Mouse (Mus musculus): Measurements from ENCODE around the gene Ugt1a5. TPM values are rescaled to one million over a fixed set of nuclear protein-coding genes. Genes with fewer than 3 reads are reported as not detected.
"Not testable (repeated sequence)": the region's sequence is repeated elsewhere in the genome, so short reads cannot be mapped to it uniquely, and the experiment has no call there.

Gene Ugt1a5
- polyA plus RNA-seq (2016; fragmentation: Nextera tagmentation; extraction: Ambion mirVana) = not detected in 2 replicates

GRCm38 (mm10) chr1:88165711-88166110 lies at the start of gene Ugt1a5:
Ugt1a5 (plus strand) TSS chr1:88166012.
- Histone ChIP-seq H3K4me1 (no peaks in the 10 kb centered on the region), H3K36me3 (no peaks in the 10 kb centered on the region), H3K9me3 (no peaks in the 10 kb centered on the region), H3K27ac (no peak within 1 kb of the TSS), H3K4me3 (no peak within 1 kb of the TSS), H3K9ac (no peak within 1 kb of the TSS), H3K27me3 (no peaks in the 10 kb centered on the region), H3K4me2 (replicated peaks) (no peak within 1 kb of the TSS)
- ATAC-seq (ENCODE audit: insufficient number of reproducible peaks, insufficient read depth, low FRiP score, low TSS enrichment) = no peak
- 77% methylated on average over 5 of the region's 5 CpGs for WGBS

- ATAC-seq (ENCODE audit: insufficient number of reproducible peaks, insufficient read depth, low FRiP score, low TSS enrichment); H3K27me3 ChIP-seq; H3K36me3 ChIP-seq; H3K9ac ChIP-seq; H3K4me2 ChIP-seq (replicated peaks); H3K9me3 ChIP-seq; H3K27ac ChIP-seq; H3K4me3 ChIP-seq; H3K4me1 ChIP-seq: not testable (repeated sequence)
- 10% methylated on average over 4 of the region's 4 CpGs for WGBS
These were observed 45.3 kb upstream of the Ugt1a5 start for GRCm38 (mm10) chr1:88120550-88120949.

GRCm38 (mm10) chr1:88121521-88121920 lies 44.3 kb upstream of the Ugt1a5 start:
- H3K27me3 ChIP-seq; ATAC-seq (ENCODE audit: insufficient number of reproducible peaks, insufficient read depth, low FRiP score, low TSS enrichment); H3K9ac ChIP-seq; H3K9me3 ChIP-seq; H3K36me3 ChIP-seq; H3K4me3 ChIP-seq; H3K4me1 ChIP-seq; H3K4me2 ChIP-seq (replicated peaks); H3K27ac ChIP-seq: not testable (repeated sequence)
- no CpG with 5 or more reads among the region's 1 CpGs for WGBS

DNA sequence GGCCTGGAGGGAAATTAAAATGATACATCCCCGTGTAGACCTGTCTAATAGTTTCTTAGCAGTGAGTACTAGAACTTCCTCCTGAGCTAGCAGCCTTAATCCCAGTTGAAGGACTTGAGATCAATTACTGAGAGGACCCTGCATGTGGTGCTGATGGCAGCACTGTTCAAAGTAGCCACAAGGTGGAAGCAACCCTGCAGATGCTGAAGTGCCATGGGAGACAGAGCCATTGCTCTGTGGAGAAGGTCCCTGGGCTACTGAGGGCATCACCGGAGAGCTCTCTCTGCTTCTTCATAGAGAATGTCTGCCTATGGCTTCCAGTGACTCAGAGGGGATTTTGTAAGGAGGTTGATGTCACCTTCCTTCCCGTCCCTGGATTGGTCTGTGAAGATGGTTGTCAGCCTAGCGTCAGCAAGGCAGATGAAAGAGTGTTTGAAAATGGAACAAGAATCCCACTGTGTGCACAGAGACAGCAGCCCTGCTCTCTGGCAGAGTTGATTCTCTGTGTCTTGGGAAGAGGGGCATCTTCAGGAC lies 39.9 kb upstream of the Ugt1a5 start:
- 71% methylated on average over 4 of the region's 4 CpGs for WGBS
- not testable (repeated sequence) for H3K9me3 ChIP-seq; H3K9ac ChIP-seq; ATAC-seq (ENCODE audit: insufficient number of reproducible peaks, insufficient read depth, low FRiP score, low TSS enrichment); H3K27ac ChIP-seq; H3K4me2 ChIP-seq (replicated peaks); H3K27me3 ChIP-seq; H3K4me1 ChIP-seq; H3K4me3 ChIP-seq; H3K36me3 ChIP-seq

DNA sequence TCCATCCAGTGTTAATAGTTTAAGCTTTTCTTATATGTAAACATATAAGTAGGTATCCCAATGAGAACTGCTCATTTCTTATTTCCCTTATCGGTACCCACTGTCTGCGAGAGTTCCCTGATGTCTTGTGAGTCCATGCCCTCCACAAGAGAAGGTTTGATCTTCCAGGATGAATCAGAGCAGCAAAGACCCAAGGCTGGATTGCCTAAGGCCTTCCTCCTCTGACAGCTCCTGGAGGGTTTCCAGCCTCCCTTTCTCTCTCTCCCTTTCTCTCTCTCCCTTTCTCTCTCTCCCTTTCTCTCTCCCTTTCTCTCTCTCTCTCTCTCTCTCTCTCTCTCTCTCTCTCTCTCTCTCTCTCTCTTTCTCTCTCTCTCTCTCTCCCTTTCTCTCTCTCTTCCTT lies 36.7 kb upstream of the Ugt1a5 start:
- WGBS = 83% methylated on average over 2 of the region's 2 CpGs
- H3K4me3 ChIP-seq; H3K4me1 ChIP-seq; H3K4me2 ChIP-seq (replicated peaks); H3K9ac ChIP-seq; H3K27ac ChIP-seq; H3K36me3 ChIP-seq; H3K27me3 ChIP-seq; H3K9me3 ChIP-seq; ATAC-seq (ENCODE audit: insufficient number of reproducible peaks, insufficient read depth, low FRiP score, low TSS enrichment): not testable (repeated sequence)

DNA sequence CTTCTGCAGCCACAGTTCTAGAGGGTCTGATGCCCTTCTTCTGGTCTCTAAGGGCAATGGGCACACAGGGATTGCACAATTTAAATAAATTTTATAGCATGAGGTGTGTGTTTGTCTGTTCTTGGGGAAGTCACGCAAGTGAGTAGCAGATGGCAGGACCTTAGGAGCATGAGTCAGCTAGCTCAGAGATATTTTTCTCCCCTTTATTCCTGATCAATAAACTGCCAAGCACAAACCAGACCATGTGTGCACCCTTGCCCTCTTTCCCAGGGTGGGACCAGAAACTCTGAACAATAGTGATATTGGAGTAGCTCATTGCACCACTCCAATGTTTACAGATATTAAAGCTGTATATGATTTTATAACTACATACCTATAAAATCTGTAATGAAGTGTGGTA lies 35.6 kb upstream of the Ugt1a5 start:
- H3K36me3 ChIP-seq; H3K4me2 ChIP-seq (replicated peaks); H3K4me3 ChIP-seq; ATAC-seq (ENCODE audit: insufficient number of reproducible peaks, insufficient read depth, low FRiP score, low TSS enrichment); H3K4me1 ChIP-seq; H3K9ac ChIP-seq; H3K27ac ChIP-seq; H3K27me3 ChIP-seq; H3K9me3 ChIP-seq: not testable (repeated sequence)
- 83% methylated on average over 1 of the region's 1 CpGs for WGBS

DNA sequence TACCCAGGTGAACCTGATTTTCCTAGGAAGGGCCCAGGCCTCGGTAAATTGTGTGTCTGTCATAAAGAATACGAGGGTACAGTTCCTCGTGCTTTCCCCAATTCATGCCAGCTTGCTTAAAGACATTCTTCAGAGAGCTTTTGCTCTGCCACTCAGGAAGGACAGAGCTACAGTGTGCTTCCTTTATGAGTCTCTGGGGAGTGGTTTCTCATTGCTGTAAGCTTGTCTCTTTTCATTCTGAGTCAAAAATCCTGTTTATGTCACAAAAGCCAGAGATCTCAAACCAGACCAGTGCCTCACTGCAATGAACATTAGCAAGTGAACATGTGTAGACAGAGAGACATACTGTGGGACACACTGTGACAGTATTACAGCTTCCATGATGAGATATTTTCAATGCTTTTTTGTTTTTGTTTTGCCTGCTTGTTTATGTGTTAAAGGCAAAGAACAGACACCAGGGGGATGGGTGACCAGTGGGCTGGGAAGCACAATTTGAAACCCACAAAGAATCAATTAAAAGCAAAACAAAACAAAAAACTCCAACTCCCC lies 31.8 kb upstream of the Ugt1a5 start:
- ATAC-seq (ENCODE audit: insufficient number of reproducible peaks, insufficient read depth, low FRiP score, low TSS enrichment) = no peak
- peak overlapping the region; percentile 38 for H3K27ac ChIP-seq
- 48% methylated on average over 3 of the region's 3 CpGs for WGBS
- H3K9me3 ChIP-seq = no peaks in the 10 kb centered on the region
- no peak overlapping the region for H3K4me3 ChIP-seq
- no peak overlapping the region for H3K4me2 ChIP-seq (replicated peaks)
- peaks cover 7% of the 10 kb centered on the region; the same call in 1 of the 2 replicates for H3K4me1 ChIP-seq
- H3K9ac ChIP-seq = no peak overlapping the region
- no peaks in the 10 kb centered on the region for H3K27me3 ChIP-seq
- no peaks in the 10 kb centered on the region for H3K36me3 ChIP-seq

DNA sequence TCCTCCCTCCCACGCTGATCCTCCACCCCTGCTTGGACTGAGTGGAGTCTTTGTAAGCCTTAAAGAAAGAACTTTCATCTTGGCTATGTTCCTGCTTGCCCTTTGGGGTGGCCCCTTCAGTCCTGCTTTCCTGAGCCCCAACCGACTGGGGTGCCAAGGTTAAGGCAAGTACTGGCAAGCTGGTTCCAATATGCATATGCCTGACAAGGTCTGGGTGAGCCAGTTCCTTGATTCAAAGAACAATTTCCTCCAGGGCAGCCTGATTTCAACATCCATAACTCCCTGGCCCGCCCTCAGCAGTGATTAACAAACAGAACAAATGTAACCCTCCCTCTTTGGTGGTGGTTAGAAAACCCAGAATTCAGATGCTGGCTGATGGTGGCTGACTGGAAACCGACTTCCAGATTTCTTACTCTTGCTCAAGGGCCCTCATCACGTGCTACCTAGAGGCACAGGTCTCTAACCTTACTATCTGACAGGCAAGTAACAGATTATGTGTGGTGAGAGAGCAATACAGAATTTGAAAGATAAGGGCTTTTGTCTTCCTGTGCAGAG lies 31.3 kb upstream of the Ugt1a5 start, which contains the start of gene Ugt1a6a:
TSS of gene Ugt1a6a (plus strand) at position 353 of the 555 bp plus-strand sequence.
- not testable (repeated sequence) for H3K36me3 ChIP-seq; H3K27me3 ChIP-seq; H3K9ac ChIP-seq; H3K9me3 ChIP-seq; H3K4me2 ChIP-seq (replicated peaks); H3K4me3 ChIP-seq; H3K4me1 ChIP-seq
- 0 out of 2 replicates have a peak, but pooled peaks have one; percentile 52 for ATAC-seq (ENCODE audit: insufficient number of reproducible peaks, insufficient read depth, low FRiP score, low TSS enrichment)
- H3K27ac ChIP-seq = peak within 1 kb of the TSS; percentile 38
- WGBS = 41% methylated on average over 5 of the region's 5 CpGs

DNA sequence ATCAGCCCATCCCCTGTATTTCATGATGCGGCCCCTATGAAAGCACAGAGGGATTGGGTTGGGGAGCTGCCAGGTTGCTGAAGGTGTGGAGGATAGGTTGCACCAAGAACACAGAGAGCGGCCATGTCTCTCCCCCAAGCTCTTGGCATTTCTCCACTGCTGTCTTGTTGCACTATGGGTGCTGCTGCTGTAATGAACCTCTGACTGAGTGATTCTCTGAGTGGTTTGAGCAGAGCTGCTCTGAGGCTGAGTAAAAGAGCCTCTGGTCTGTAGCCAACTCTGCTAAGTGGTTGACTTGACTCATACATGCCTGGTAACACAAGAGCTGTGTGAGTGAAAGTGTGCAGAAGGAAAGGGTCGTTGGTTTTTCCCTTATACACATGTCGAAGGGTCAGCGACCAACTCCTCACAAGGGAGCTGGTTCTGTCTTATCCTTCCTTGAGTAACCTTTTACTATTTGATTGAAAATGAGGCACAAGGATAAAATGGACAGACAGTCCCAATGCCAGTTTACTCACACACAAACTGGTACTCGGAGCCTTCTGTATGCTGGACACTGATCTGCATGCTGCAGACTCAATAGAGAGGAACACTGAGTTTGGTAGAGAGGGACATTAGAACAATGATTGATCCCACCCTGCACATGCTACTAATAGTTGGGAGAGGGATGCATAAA lies 30.4 kb upstream of the Ugt1a5 start:
- not testable (repeated sequence) for H3K4me3 ChIP-seq; ATAC-seq (ENCODE audit: insufficient number of reproducible peaks, insufficient read depth, low FRiP score, low TSS enrichment); H3K27ac ChIP-seq; H3K9ac ChIP-seq; H3K9me3 ChIP-seq; H3K36me3 ChIP-seq; H3K27me3 ChIP-seq; H3K4me1 ChIP-seq; H3K4me2 ChIP-seq (replicated peaks)
- 87% methylated on average over 6 of the region's 6 CpGs for WGBS

- H3K27ac ChIP-seq = no peak overlapping the region
- H3K4me1 ChIP-seq = peaks cover 7% of the 10 kb centered on the region; the same call in 1 of the 2 replicates
- H3K36me3 ChIP-seq = no peaks in the 10 kb centered on the region
- no peak overlapping the region for H3K4me3 ChIP-seq
- WGBS = 71% methylated on average over 2 of the region's 2 CpGs
- no peaks in the 10 kb centered on the region for H3K27me3 ChIP-seq
- no peak overlapping the region for H3K9ac ChIP-seq
- ATAC-seq (ENCODE audit: insufficient number of reproducible peaks, insufficient read depth, low FRiP score, low TSS enrichment) = no peak
- no peaks in the 10 kb centered on the region for H3K9me3 ChIP-seq
- no peak overlapping the region for H3K4me2 ChIP-seq (replicated peaks)
These were observed 29.2 kb upstream of the Ugt1a5 start for GRCm38 (mm10) chr1:88136646-88137045.

DNA sequence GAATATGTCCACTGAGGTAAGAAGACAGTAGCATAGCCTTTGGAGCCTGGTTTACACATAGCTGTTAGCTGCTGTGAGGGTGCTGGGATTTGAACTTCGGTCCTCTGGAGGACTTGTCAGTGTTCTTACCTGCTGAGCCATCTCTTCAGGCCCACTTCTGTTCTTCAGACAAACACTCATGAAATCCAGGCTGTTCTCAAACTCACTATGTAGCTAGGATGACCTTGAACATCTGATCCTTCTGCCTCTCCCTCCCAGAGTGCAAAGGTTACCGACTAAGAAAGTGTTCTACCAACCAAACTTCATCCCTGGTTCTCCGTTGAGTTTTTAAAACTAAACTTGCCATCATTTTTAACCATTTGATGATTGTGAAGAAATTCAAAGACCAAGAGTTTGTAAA lies 28.5 kb upstream of the Ugt1a5 start:
- WGBS = 83% methylated on average over 3 of the region's 3 CpGs
- no peak for ATAC-seq (ENCODE audit: insufficient number of reproducible peaks, insufficient read depth, low FRiP score, low TSS enrichment)
- Histone ChIP-seq H3K9me3 (no peaks in the 10 kb centered on the region), H3K27me3 (no peaks in the 10 kb centered on the region), H3K4me3 (no peak overlapping the region), H3K36me3 (no peaks in the 10 kb centered on the region), H3K27ac (no peak overlapping the region), H3K4me2 (replicated peaks) (no peak overlapping the region), H3K4me1 (peaks cover 7% of the 10 kb centered on the region; the same call in 1 of the 2 replicates), H3K9ac (no peak overlapping the region)

DNA sequence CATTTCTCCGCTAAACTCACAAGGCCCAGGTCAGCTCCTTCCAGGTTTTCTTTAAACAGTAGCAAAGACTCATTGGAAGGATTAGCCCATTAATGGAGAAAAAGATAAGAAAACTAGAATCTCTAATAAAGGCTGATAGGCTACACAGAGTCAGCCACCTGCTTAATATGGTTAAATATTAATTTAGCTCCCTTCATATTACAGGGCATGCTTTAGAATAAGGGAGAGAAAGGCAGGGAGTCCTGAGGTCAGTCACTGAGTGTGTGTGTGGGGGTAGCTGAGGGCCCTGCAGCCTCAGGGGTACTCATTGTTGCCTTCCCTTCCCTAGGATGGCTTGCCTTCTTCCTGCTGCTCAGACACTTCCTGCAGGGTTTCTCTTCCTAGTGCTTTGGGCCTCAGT lies 27.7 kb upstream of the Ugt1a5 start:
- Histone ChIP-seq H3K4me3 (no peak overlapping the region), H3K36me3 (no peaks in the 10 kb centered on the region), H3K27me3 (no peaks in the 10 kb centered on the region), H3K9ac (no peak overlapping the region), H3K9me3 (no peaks in the 10 kb centered on the region), H3K27ac (no peak overlapping the region), H3K4me1 (peaks cover 7% of the 10 kb centered on the region; the same call in 1 of the 2 replicates), H3K4me2 (replicated peaks) (no peak overlapping the region)
- 91% methylated on average over 1 of the region's 1 CpGs for WGBS
- ATAC-seq (ENCODE audit: insufficient number of reproducible peaks, insufficient read depth, low FRiP score, low TSS enrichment) = no peak

Measured in embryonic facial prominence, embryonic 12.5 days (tissue).